In genomic region chr11:99172002-99172401, GRCm38 (mm10) we compare ENCODE assay signal across 1 mouse cellular context.
TF ChIP-seq lines count a peak whose summit lies in the region.

No protein-coding gene starts in this region.

TF ChIP-seq in CH12.LX, 34 proteins besides CTCF, POLR2A, EP300 and RAD21 (continued from another document):
- TF ChIP-seq JUN (IDR thresholded peaks at IDR 0.05; ENCODE audit: insufficient read depth, low read depth, low read length) = no peak
- no peak for TF ChIP-seq MEF2A (IDR thresholded peaks at IDR 0.05; ENCODE audit: borderline replicate concordance, low read depth, low read length)
- TF ChIP-seq NRF1 (IDR thresholded peaks at IDR 0.05; ENCODE audit: low read depth, low read length) = no peak
- TF ChIP-seq CHD1 (IDR thresholded peaks at IDR 0.05; ENCODE audit: low read depth, low read length) = no peak
- TF ChIP-seq ZKSCAN1 (IDR thresholded peaks at IDR 0.05; ENCODE audit: borderline replicate concordance, low read depth, low read length) = no peak
- no peak for TF ChIP-seq IRF4 (IDR thresholded peaks at IDR 0.05; ENCODE audit: low read depth, low read length)
- no peak for TF ChIP-seq KAT2A (IDR thresholded peaks at IDR 0.05; ENCODE audit: insufficient replicate concordance, low read length)
- TF ChIP-seq SIN3A (IDR thresholded peaks at IDR 0.05; ENCODE audit: low read length) = no peak
- no peak for TF ChIP-seq ELF1 (IDR thresholded peaks at IDR 0.05; ENCODE audit: low read depth, low read length)
- no peak for TF ChIP-seq ZMIZ1 (IDR thresholded peaks at IDR 0.05; ENCODE audit: low read depth, low read length)
TF ChIP-seq in CH12.LX: peak in this region for 3.
